Mouse (Mus musculus): ENCODE measurements around the gene Rhox10. TPM values are rescaled to one million over a fixed set of nuclear protein-coding genes. Genes with fewer than 3 reads are reported as not detected.

The Rhox10 gene
- polyA plus RNA-seq, 1 experiment, result not detected

- Histone ChIP-seq H3K27ac (ENCODE audit: control insufficient read depth, insufficient read depth, low read length) (no peak within 1 kb of the TSS), H3K36me3 (ENCODE audit: control insufficient read depth, insufficient read depth, low read length) (no peaks in the 10 kb centered on the region), H3K4me1 (replicated peaks; ENCODE audit: control insufficient read depth, insufficient read depth, low read length) (no peaks in the 10 kb centered on the region), H3K27me3 (ENCODE audit: control insufficient read depth, insufficient read depth, low read length) (no peaks in the 10 kb centered on the region), H3K4me3 (ENCODE audit: control insufficient read depth, insufficient read depth, low read length) (no peak within 1 kb of the TSS)
- no peak for DNase-seq
- 87% methylated on average over 9 of the region's 9 CpGs for WGBS
- TF ChIP-seq POLR2A (IDR thresholded peaks at IDR 0.05; ENCODE audit: control insufficient read depth, extremely low read depth, insufficient read depth, low read length, poor library complexity), result no peak
- TF ChIP-seq CTCF (IDR thresholded peaks at IDR 0.05; ENCODE audit: borderline replicate concordance, control insufficient read depth, extremely low read depth, insufficient read depth, low read length, poor library complexity), result no peak
Observed at GRCm38 (mm10) chrX:38085041-38085440, 18.8 kb downstream of the Rhox10 start, which contains the start of gene Rhox11. Rhox11 (minus strand) TSS chrX:38085141.

DNA sequence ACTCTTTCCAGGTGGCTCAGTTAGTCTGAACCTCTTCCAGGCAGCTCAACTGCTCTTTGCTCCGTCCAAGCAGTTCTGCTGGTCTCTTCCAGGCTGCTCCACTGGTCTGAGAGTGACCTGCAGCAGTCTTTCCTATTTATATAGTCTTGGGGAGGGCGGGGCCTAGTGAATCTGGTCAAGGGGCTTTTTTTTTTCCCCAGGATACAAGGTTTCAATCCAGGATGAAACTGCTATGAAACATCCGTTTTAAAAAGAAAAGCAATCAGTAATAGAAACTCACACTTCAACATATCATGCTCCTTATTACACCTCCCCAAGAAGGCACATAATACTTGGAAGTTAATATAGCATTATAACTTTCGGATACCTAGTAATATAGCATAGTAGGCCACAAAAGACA lies 44.5 kb downstream of the Rhox10 start, which contains the start of gene Rhox12:
Gene Rhox12, minus strand, starts transcription at position 101 of the 400 bp plus-strand sequence.
- H3K4me3 ChIP-seq (ENCODE audit: control insufficient read depth, insufficient read depth, low read length), result no peak within 1 kb of the TSS
- no peaks in the 10 kb centered on the region for H3K36me3 ChIP-seq (ENCODE audit: control insufficient read depth, insufficient read depth, low read length)
- WGBS, result 74% methylated on average over 4 of the region's 4 CpGs
- no peaks in the 10 kb centered on the region for H3K4me1 ChIP-seq (replicated peaks; ENCODE audit: control insufficient read depth, insufficient read depth, low read length)
- DNase-seq, result no peak
- no peaks in the 10 kb centered on the region for H3K27me3 ChIP-seq (ENCODE audit: control insufficient read depth, insufficient read depth, low read length)
- TF ChIP-seq CTCF (IDR thresholded peaks at IDR 0.05; ENCODE audit: borderline replicate concordance, control insufficient read depth, extremely low read depth, insufficient read depth, low read length, poor library complexity) (no peak), POLR2A (IDR thresholded peaks at IDR 0.05; ENCODE audit: control insufficient read depth, extremely low read depth, insufficient read depth, low read length, poor library complexity) (no peak)
- no peak within 1 kb of the TSS for H3K27ac ChIP-seq (ENCODE audit: control insufficient read depth, insufficient read depth, low read length)

DNA sequence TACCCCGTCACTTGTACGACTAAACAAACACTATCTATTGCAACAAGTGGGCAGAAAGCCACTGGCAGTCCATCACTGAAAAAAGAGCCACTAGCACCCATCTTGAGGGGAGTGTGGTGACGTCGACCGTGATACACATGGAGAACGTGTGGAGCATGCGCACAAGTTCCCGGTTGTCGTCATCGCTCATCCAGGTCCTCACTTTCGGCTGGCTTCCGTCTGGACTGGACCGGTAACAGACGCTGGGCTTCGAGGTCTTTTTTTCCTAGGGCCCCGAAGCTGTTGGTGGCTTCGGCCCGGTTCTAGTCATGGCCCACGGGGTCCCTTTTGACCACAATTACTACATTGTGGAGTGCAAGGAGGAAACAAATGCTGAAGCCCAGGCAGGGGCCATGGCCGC lies 54.7 kb downstream of the Rhox10 start, which contains the start of gene Rhox13:
Gene Rhox13, plus strand, starts transcription at position 238 of the 400 bp plus-strand sequence.
- no peaks in the 10 kb centered on the region for H3K4me1 ChIP-seq (replicated peaks; ENCODE audit: control insufficient read depth, insufficient read depth, low read length)
- no peaks in the 10 kb centered on the region for H3K36me3 ChIP-seq (ENCODE audit: control insufficient read depth, insufficient read depth, low read length)
- WGBS, result 97% methylated on average over 20 of the region's 20 CpGs
- no peak within 1 kb of the TSS for H3K27ac ChIP-seq (ENCODE audit: control insufficient read depth, insufficient read depth, low read length)
- no peaks in the 10 kb centered on the region for H3K27me3 ChIP-seq (ENCODE audit: control insufficient read depth, insufficient read depth, low read length)
- TF ChIP-seq CTCF (IDR thresholded peaks at IDR 0.05; ENCODE audit: borderline replicate concordance, control insufficient read depth, extremely low read depth, insufficient read depth, low read length, poor library complexity) (no peak), POLR2A (IDR thresholded peaks at IDR 0.05; ENCODE audit: control insufficient read depth, extremely low read depth, insufficient read depth, low read length, poor library complexity) (no peak)
- no peak for DNase-seq
- H3K4me3 ChIP-seq (ENCODE audit: control insufficient read depth, insufficient read depth, low read length), result no peak within 1 kb of the TSS

Other genes starting within 250 kb of the Rhox10 start
- gene Rhox6, start 239.6 kb upstream of the Rhox10 start, polyA plus RNA-seq (2012; rRNA removed), result 0.13 TPM in 1 of 2 replicates, not detected in the other
- gene Rhox7a, start 234.8 kb upstream of the Rhox10 start, polyA plus RNA-seq (2012; rRNA removed), result not detected in 2 replicates
- gene Rhox8, start 187.5 kb upstream of the Rhox10 start, polyA plus RNA-seq (2012; rRNA removed), result not detected in 2 replicates
- gene Rhox7b, start 169.2 kb upstream of the Rhox10 start, polyA plus RNA-seq (2012; rRNA removed), result not detected in 2 replicates
- gene Rhox9, start 164.7 kb upstream of the Rhox10 start, polyA plus RNA-seq (2012; rRNA removed), result not detected in 2 replicates
- gene Btg1-ps1, start 47.7 kb upstream of the Rhox10 start, polyA plus RNA-seq (2012; rRNA removed), result not detected in 2 replicates
- gene Btg1-ps2, start 23.4 kb upstream of the Rhox10 start, polyA plus RNA-seq (2012; rRNA removed), result not detected in 2 replicates
- not detected in 2 replicates for gene Rhox11, start 18.7 kb downstream of the Rhox10 start, polyA plus RNA-seq (2012; rRNA removed)
- 0.26 TPM in 1 of 2 replicates, not detected in the other for gene Rhox12, start 44.4 kb downstream of the Rhox10 start, polyA plus RNA-seq (2012; rRNA removed)
- gene Rhox13, start 54.7 kb downstream of the Rhox10 start, polyA plus RNA-seq (2012; rRNA removed), result not detected in 2 replicates
- 9.1 and 10.4 TPM in 2 replicates for gene Zbtb33, start 123.3 kb downstream of the Rhox10 start, polyA plus RNA-seq (2012; rRNA removed)
- 1.1 and 1.3 TPM in 2 replicates for gene Tmem255a, start 186.0 kb downstream of the Rhox10 start, polyA plus RNA-seq (2012; rRNA removed)
- not detected in 2 replicates for gene Atp1b4, start 249.7 kb downstream of the Rhox10 start, polyA plus RNA-seq (2012; rRNA removed)

Measured in thymus, adult 2 months (tissue).